Mouse (Mus musculus): ENCODE measurements around the gene Gm4181.
"Not testable (repeated sequence)": the region's sequence is repeated elsewhere in the genome, so short reads cannot be mapped to it uniquely, and the experiment has no call there.

Gene Gm4181

DNA sequence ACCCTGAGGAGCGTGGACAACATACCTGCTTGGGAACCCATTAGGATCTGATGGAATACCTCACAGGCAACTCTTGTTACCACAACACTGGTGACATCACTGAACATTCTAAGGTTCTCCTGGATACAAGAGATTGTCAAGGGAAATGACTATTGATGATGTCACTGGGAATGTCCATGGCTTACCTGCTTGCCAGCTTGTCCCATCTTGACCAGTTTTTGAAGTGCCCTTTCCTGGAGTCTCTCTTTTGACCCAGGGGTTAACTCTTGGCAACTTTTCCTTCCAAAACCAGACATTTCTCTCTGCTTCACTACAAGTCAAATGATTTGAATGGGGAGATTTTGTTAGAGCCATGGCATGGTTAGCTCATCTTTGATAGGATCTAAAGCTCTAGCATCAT, at the start of gene Gm4181:
TSS of gene Gm4181 (minus strand) at position 101 of the 400 bp plus-strand sequence.
- DNase-seq (ENCODE audit: inconsistent ontology term), result not testable (repeated sequence)

DNA sequence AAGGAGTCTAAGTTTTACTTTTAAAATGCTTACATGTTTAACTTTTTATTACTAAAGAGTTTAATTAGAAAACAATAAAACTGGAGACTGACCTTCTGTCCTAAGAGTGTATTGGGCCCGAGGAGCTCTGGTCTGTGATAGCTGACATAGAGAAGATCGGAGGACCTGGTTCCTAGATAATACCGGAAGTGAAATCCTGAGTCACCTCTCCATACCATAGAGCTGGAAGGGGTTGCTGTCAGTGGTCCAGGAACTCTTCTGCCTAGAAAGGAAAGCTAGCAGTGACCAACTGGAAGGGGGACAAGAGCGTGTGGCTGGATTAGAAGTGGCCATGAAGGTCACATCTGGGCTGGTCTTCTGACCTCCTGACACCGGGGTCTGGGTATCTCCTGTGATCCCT, 41.8 kb upstream of the Gm4181 start:
- DNase-seq (ENCODE audit: inconsistent ontology term), result no peak

DNA sequence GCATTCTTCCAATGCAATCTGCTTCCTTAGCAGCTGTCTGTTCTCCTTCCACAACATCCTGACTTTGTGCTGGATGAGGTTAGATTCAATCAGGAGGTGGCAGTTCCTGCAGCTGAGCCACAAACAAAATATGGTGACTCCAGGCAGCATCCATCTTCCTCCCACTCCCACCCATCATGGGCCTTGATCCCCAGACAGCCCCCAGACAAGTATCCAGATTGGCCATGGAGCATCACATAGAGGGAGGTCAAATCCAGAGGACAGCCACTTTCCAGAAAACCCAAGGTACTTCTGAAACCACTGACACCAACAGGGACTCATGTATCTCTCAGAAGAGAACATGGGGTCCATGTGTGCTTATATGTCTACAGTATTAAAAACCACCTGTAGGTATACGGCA, 3.0 kb downstream of the Gm4181 start:
- not testable (repeated sequence) for DNase-seq (ENCODE audit: inconsistent ontology term)

DNA sequence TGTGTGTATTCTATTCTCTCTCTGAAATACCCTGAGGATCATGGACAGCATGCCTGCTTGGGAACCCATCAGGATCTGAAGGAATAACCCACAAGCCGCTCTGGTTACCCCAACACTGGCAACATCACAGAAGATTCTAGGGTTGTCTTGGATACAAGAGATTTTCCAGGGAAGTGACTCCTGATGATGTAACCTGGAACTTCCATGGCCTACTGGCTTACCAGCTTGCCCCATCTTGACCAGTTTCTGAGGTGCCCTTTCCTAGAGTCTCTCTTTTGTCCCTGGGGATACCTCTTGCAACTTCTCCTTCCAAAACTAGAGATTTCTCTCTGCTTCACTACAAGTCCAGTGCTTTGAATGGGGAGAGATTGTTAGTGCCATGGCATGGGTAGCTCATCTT, 24.3 kb downstream of the Gm4181 start, which contains the start of gene Gm17078:
TSS of gene Gm17078 (minus strand) at position 101 of the 400 bp plus-strand sequence.
- no peak for DNase-seq (ENCODE audit: inconsistent ontology term)

DNA sequence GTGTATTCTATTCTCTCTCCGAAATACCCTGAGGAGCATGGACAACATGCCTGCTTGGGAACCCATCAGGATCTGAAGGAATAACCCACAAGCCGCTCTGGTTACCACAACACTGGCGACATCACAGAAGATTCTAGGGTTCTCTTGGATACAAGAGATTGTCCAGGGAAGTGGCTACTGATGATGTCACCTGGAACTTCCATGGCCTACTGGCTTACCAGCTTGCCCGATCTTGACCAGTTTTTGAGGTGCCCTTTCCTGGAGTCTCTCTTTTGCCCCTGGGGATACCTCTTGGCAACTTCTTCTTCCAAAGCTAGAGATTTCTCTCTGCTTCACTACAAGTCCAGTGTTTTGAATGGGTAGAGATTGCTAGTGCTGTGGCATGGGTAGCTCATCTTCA, 43.4 kb downstream of the Gm4181 start, which contains the start of gene Gm17174:
TSS of gene Gm17174 (minus strand) at position 101 of the 400 bp plus-strand sequence.
- DNase-seq (ENCODE audit: inconsistent ontology term), result not testable (repeated sequence)

All from Muller cell, postnatal 12 days (primary cell).